Mouse (Mus musculus): ENCODE results near the gene Raly. TPM values are rescaled to one million over a fixed set of nuclear protein-coding genes. Genes with fewer than 3 reads are reported as not detected.

The Raly gene
- 128 TPM for polyA plus RNA-seq (2015; fragmentation: Illumina TruSeq; extraction: RNeasy Lipid Tissue Mini Kit (QIAGEN cat#74804); ENCODE audit: low read depth, low replicate concordance)

DNA sequence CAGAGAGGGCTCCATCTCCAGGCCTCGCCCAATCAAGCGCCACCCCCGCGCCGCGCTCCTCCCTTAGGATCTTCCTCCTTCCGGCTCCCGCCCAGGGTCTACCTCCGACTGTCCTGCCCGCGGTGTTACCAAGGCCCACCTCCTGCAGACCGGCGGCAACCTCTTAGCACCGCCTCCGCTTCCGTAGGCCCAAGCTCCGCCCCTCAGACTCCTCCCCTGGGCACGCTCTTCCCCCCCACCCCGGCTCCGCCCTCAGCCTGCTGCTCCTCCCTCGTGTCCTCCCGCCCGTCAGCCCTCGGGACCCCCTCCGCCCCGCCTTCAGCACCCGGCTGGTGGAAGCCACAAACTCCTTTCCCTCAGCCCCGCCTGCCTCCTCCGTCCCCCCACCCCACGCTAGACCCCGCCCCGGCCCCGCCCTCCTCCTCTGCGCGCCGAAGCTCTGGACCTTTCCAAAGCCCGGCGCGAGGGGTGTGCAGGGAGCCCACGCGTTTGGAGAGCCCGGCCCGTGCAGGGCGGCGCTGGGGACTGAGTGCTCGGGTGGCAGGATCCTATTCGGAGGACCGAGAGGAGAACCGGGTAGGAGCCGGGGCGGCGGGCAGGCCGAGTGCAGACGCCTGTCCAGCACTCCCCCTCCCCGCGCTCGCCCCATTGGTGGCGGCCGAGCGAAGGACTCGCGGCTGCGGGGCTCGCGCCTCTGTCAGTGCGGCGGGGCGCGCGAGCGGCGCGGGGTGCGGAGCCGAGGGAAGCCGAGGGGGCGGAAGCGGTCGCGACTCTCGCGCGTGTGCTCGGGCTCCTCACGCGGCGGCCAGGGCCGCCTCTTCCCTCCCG is at the start of gene Raly, which contains the start of gene a:
Gene Raly, plus strand, starts transcription at position 441 of the 828 bp plus-strand sequence.
Gene a, plus strand, starts transcription at position 747 of the 828 bp plus-strand sequence.

GRCm38 (mm10) chr2:154769930-154770329 is 21.0 kb upstream of the Raly start, which contains the start of gene Gm14214:
Gene Gm14214, minus strand, starts transcription at chr2:154770030.

DNA sequence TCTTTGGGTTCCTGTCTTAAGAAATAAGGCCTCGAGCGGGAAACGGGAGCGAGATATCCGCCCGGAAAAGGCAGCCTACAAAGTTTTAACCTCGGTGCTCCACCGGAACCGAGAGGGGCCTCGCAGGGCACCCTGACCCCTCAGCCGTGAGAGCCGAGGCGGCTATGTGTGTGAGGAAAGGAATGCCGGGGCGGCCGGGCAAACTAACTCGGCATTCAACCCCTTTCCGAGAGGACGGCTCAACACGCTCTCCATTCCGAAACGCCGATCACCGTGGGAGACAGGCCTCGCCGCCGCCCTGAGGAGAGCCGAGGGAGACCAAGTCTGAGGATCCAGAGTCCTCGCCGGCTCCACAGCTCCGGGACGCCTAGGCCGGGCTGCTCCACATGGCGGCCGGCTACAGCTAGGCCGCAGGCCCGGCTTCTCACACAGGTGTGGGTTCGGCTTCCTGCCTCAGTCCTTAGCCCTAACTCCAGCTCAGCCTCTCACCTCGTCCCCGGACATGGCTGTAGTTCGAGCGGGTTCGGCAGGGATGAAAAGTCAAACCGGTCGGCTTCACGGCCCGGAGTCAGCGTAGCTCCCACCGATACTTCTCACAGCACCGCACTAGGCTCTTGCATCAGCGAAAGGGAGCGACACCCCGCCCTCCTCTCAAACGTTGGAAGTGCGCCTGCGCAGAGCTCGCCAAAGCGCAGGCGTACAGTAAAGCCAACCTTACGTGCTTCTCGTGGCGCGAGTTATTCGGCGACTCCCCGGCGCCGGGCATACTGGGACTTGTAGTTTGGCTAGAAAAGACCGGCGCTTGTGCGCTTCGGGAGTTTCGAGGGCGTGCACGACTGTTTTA is 101.5 kb downstream of the Raly start, which contains the start of gene Eif2s2:
Gene Eif2s2, minus strand, starts transcription at position 735 of the 844 bp plus-strand sequence.

Other genes starting within 250 kb of the Raly start
- gene 1700003F12Rik, start 244.0 kb upstream of the Raly start, polyA plus RNA-seq (2015; fragmentation: Illumina TruSeq; extraction: RNeasy Lipid Tissue Mini Kit (QIAGEN cat#74804); ENCODE audit: low read depth, low replicate concordance): not detected
- gene Actl10, start 239.3 kb upstream of the Raly start, polyA plus RNA-seq (2015; fragmentation: Illumina TruSeq; extraction: RNeasy Lipid Tissue Mini Kit (QIAGEN cat#74804); ENCODE audit: low read depth, low replicate concordance): not detected
- gene Necab3, start 232.2 kb upstream of the Raly start, polyA plus RNA-seq (2015; fragmentation: Illumina TruSeq; extraction: RNeasy Lipid Tissue Mini Kit (QIAGEN cat#74804); ENCODE audit: low read depth, low replicate concordance): 83.4 TPM
- 12.2 TPM for gene E2f1, start 221.2 kb upstream of the Raly start, polyA plus RNA-seq (2015; fragmentation: Illumina TruSeq; extraction: RNeasy Lipid Tissue Mini Kit (QIAGEN cat#74804); ENCODE audit: low read depth, low replicate concordance)
- gene Pxmp4, start 187.4 kb upstream of the Raly start, polyA plus RNA-seq (2015; fragmentation: Illumina TruSeq; extraction: RNeasy Lipid Tissue Mini Kit (QIAGEN cat#74804); ENCODE audit: low read depth, low replicate concordance): 16.4 TPM
- gene Zfp341, start 177.8 kb upstream of the Raly start, polyA plus RNA-seq (2015; fragmentation: Illumina TruSeq; extraction: RNeasy Lipid Tissue Mini Kit (QIAGEN cat#74804); ENCODE audit: low read depth, low replicate concordance): 6.8 TPM
- gene 4930519P11Rik, start 177.7 kb upstream of the Raly start, polyA plus RNA-seq (2015; fragmentation: Illumina TruSeq; extraction: RNeasy Lipid Tissue Mini Kit (QIAGEN cat#74804); ENCODE audit: low read depth, low replicate concordance): not detected
- gene Chmp4b, start 139.4 kb upstream of the Raly start, polyA plus RNA-seq (2015; fragmentation: Illumina TruSeq; extraction: RNeasy Lipid Tissue Mini Kit (QIAGEN cat#74804); ENCODE audit: low read depth, low replicate concordance): 245 TPM
- not detected for gene Gm14214, start 21.1 kb upstream of the Raly start, polyA plus RNA-seq (2015; fragmentation: Illumina TruSeq; extraction: RNeasy Lipid Tissue Mini Kit (QIAGEN cat#74804); ENCODE audit: low read depth, low replicate concordance)
- not detected for gene a, start 306 bp downstream of the Raly start, polyA plus RNA-seq (2015; fragmentation: Illumina TruSeq; extraction: RNeasy Lipid Tissue Mini Kit (QIAGEN cat#74804); ENCODE audit: low read depth, low replicate concordance)
- 89.9 TPM for gene Eif2s2, start 101.8 kb downstream of the Raly start, polyA plus RNA-seq (2015; fragmentation: Illumina TruSeq; extraction: RNeasy Lipid Tissue Mini Kit (QIAGEN cat#74804); ENCODE audit: low read depth, low replicate concordance)
- not detected for gene Gm14226, start 227.2 kb downstream of the Raly start, polyA plus RNA-seq (2015; fragmentation: Illumina TruSeq; extraction: RNeasy Lipid Tissue Mini Kit (QIAGEN cat#74804); ENCODE audit: low read depth, low replicate concordance)

Data from brain, adult 10 weeks (tissue).